Mouse (Mus musculus) NIH3T3 (cell line): ENCODE measurements around the gene Heatr6.

Experiments
- DNase-seq: peaks from one replicate; pipeline ENCODE4 v3.0.0-alpha.2; 2012; ENCODE audit warnings: low read depth

Heatr6 gene

DNA sequence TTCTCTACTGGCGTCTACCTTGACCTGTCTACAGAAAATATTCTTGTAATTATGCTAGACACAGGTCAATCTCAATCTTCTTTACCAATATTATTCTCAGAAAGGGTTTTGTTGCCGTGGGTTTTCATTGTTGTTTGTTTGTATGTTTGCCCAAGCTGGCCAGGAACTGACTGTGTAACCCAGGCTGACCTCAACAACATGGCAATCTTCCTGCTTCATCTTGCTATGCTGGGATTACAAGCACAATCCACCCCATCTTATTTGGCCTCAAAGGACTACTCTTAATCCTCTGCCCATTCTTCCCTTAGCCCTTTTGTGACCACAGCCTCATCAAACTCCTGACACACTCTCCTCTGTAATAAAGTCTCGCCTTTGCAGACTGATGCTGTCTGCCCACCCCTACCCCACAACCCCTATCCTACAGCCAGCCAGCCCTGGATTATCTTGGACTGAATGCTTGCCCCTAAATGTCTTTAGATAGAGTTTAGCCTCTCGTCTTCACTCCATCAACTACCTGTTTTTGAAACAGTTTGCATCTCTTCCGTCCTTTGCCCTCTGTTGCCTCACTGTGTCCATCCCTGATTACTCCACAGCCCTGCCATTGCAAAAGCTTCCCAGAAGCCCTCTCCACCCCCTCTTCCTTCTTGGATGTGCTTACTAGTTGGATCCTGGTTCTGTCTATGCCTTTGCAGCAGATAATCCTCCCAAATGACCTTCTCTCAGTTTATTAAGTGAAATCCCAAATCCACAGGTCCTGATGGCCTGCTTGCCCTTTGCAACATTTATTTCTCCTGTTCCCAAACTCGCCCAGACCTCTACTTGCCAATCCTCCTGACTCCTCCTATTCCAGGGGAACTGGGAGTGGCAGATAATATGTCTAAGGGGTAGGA lies 5.9 kb upstream of the Heatr6 start:
- DNase-seq, result no peak

DNA sequence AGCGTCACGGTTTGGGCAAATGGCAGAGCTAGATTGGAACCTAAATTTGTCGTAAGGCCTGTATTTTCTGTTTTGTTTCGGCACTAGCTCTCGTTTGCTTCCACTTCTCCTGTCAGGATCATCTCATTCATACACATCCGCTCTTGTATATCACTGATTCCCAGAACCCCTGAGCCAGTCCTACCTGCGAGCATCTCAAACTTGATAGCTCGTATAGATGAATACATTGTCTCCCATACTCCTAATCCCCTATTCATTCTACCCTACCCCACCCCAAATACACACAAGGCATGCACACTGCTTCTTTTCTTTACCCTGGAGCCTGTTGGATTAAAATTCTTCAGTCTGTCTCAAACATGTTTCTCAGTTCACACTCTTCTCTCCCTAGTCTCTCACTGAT lies 731 bp downstream of the Heatr6 start:
- DNase-seq, result no peak

DNA sequence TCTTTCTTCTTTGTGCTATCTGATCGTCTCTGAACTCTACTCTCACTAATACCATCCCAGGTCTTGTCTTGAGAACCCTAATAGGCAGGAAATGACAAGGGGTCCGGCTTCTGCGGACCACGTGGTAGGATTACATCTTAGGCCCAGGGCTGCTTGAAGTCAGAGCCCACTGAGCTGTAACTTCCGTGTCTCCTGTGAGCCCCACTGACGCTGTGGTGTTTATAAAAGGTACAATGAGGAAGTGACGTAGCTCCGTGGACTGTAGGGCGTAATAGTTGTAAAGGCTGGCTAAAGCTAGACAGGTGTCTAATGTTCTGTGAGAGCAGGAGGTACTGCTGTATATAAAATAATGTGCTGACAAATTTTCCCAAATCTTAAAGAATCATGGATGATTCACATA lies 13.8 kb downstream of the Heatr6 start:
- DNase-seq, result no peak

DNA sequence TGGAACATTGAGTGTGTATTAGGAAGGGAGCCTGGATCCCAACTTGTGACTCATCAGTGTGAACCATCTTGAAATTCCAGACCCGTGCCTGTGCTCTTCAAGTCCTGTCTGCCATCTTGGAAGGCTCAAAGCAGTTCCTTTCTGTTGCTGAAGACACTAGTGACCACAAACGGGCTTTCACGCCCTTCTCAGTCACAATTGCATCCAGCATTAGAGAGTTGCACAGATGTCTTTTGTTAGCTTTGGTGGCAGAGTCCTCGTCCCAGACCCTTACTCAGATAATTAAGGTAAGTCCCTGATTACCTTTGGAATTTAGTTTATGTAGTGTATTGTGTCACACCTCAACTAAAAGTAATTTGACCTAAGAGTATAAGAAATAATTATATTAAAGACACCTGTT lies 15.5 kb downstream of the Heatr6 start:
- no peak for DNase-seq

DNA sequence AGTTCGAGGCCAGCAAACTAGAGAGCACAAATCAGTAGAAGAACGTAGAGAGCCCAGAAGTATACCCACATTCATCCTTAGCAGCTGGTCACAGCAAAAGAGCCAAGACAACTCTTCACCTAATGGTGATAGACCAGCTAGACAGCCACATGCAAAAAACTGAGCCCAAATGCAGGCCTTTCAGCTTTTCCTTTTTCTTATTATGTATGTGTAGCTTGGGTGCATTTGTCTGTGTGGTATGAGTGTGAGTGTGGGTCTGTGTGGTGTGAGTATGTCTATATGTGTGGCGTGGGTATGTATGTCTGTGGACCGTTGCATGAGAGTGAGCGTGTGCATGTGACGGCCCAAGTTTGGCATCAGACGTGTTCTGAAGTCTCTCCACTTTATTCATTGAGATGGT lies 17.5 kb downstream of the Heatr6 start:
- DNase-seq, result no peak

DNA sequence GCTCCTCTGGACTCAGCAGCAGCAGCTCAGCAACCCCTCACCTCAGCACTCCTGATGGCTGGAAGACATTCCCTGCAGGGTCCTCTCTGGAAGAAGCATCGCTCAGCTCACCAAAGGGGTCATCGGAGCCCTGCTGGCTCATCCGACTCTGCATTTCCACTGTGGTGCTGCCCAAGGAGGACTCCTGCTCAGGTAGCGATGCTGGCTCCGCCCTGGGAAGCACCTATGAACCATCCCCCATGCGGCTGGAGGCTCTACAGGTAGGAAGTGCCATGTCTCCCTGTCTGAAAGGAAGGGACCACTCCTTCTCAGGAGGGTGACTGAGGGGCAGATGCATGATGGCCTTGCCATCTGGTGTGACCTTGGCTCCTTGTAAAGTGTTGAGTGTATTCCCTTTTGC lies 18.8 kb downstream of the Heatr6 start:
- no peak for DNase-seq

DNA sequence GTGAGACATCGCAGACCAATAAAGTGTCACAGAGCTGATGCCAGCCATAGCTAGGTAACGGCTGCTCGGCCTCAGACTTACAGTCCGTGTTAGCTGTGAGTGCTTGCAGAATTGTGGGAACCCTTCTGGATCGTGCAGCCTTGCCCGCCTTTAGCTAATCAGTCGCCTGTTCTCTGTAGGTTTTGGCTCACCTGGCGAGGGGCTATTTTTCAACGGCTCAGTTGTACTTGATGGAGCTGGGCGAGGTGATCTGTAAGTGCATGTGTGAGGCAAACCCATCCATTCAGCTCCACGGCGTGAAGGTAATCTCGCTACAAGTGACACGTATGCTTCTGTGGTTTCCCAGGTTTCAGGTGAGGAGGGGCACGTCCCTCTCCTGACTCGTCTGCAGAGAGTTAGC lies 20.2 kb downstream of the Heatr6 start:
- no peak for DNase-seq

DNA sequence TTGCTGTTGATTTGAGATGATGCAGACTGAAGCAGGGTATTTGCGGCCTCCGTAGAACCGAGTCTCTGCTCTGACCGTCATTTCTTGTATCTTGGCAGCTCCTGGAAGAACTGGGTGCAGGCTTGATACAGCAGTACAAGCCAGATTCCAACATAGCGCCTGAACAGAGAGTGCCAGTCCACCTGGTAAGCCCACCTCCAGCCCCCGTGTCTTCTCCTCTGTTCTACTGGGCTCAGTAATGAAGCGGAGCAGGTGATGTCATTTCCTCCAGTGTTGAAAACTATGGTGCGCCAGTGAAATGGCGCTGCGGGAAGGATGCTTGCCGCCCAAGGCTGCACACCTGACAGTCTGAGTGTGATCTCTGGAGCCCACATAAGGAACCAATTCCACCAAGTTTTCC lies 20.8 kb downstream of the Heatr6 start:
- no peak for DNase-seq

DNA sequence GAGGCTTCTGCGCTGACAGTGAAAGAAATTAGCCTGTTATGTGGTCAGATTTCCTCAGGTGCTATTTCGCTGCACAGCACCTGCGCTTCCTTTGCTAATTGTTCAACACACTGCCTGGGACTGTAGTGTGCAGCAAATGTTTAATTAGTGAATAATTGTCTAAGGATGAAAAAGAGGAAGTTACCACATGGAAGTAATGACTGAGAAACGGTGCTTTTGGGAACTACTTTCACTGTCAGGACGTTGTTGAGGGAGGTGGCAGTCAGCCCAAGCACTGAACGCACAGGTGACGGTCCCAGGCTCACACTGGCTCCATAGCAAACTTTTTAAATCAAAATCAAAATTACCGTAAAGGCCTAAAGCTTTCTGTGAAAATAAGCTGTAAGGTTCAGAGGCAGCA lies 23.3 kb downstream of the Heatr6 start:
- no peak for DNase-seq

DNA sequence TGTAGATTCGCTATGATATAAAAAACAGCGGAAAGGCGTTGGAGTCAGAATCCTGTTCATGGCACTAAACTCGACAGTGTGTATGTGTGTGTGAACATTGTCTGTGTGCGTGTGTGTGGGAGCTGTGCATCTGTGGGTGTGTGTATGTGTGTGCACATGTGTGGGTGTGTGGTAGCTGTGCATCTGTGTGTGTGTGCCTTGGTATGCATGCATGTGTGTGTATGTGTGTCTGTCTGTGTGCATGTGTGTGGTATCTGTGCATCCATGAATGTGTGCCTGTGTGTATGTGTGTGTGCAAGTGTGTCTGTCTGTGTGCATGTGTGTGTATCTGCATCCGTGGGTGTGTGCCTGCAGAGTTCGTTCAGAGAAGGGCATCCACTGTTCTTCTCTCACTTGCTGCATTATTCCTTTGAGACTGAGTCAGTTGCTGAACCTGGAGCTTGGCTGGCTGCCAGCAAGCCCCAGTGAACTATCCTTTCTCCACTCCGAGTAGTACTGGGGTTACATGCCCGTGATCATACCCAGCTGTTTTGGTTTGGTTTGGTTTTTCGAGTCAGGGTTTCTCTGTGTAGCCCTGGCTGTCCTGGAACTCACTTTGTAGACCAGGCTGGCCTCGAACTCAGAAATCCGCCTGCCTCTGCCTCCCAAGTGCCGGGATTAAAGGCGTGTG lies 30.6 kb downstream of the Heatr6 start:
- peak; percentile 80 for DNase-seq

DNA sequence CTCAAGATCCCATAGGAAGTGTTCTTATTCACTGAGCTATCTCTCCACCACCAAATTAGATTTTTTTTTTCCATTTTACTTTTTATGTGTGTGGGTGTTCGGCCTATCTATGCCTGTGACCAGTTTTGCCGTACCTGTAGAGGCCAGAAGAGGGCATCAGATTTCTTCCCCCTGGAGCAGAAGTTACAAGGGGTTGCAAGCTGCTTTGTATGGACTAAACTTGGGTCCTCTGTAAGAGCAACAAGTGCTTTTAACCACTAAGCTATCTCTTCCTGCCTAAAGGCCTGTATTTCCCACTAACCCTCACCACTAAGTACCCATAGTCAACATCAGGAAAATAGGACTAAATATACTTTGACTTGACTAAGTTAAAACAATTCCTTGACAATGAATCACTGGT lies 31.2 kb downstream of the Heatr6 start:
- DNase-seq, result peak; percentile 33

DNA sequence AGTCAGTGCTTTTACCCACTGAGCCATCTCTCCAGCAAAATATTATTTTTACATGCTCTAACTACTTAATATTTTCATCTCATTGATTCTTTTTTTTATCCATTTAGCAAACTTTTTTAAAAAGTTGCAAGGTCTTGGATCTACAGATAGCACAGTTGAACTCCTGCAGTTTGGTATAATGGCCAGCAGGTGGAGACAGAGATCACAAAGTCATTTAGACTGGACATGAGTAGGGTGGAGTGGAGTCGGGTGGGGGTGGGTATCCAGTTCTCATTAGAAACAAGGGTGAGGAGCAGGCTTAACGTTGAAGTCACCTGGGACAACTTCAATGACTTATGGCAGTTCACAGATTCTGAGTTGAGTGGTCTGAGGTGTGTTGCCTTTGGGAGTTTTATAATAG lies 31.9 kb downstream of the Heatr6 start:
- DNase-seq, result peak; percentile 91

DNA sequence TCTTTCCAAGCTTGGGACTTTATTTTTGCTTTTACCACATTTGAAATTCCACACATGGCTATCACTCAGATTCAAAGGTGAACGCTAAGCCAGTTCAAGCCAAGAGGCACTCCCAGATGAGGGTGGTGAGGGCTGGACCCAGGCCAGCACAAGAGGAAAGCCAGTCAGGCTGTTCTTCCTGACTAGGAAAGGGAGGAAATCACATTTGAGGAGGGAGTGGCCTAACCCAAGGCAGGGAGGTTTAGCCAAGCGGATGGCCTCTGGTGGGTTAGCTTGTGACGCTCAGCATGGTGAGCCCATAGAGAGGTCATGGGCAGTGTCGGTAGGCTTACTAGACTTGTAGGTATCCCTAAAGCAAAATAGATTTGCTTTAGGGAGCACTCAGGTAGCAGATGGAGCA lies 33.3 kb downstream of the Heatr6 start:
- DNase-seq, result no peak

DNA sequence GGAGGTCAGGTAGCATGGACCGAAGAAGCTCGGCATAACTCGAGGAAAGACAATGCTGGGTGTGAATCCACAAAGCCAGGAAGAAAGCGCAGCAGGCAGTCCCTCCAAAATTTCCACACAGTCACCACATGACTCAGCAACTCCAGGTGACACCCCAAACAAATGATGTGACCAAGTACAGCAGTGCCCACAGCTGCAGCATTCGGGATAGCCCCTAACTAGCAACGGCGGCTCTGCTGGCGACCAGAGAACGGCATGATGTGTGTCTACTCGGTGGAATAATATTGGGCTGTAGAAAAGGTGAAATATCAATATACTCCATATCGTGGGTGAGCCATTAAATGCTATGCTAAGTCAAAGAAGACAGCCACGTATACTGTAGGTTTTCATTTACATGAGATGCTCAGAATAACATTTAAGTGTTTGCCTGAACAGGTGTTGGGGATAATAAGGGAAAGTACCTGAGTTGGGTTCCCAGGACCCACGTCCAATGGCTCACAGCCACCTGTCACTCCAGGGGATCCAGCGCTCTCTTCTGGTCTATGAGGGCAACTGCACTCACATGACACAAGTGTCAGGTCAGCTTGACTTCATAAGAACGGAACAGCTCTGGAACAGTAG lies 34.0 kb downstream of the Heatr6 start:
- DNase-seq, result no peak

DNA sequence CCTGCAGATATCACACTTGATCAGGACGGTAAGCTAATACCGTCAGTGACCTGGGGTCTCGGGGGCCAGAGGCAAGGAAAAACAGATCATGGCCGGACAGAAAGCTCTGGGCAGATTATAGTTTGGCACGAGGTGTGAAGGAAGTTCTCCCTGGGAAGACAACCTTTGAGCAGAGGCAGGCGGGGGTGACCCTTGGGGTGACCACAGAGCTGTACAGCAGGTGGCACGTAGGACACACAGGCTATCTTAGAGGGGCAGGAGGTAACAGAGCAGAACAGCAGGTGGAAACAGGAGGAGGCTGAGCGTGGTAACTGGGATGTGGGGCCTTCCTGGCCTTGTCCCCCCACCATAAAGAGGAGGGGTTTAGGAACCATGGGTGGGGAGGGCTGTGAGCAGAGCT lies 34.8 kb downstream of the Heatr6 start:
- DNase-seq, result no peak

DNA sequence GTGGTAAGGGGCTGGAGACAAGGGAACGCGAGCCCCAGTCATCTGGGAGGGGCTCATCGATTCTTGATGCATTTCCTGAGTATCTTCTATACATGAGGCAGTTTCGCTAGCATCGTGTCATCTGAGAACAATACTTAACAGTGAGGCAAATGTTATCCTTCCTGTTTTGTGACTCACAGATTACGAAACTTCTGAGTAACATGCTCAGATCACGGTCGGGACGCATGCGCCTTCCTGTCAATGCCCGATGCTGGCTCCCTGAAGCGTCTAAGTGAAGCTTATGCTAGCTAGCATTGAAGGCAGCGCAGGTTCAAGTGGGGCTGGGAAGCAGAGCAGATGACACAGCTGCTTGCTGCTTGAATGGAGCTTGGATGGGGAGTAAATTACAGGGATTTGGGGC lies 35.8 kb downstream of the Heatr6 start:
- peak; percentile 95 for DNase-seq

DNA sequence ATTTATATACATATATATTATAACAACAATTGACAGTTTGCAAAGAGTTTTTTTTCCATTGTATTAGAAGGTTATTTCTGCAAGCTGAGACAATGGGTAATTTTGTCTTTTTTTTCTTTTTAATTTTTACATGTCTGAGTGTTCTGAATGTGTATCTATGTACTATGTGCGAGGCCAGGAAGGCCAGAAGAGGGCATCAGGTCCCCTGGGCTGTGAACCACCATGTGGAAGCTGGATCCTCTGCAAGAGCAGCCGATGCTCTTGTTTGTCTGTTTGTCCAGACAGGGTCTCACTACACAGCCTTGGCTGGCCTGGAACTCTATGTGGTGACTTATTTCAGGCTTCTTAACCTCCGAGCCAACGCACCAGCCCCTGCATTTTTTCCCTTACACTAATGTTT lies 37.6 kb downstream of the Heatr6 start:
- DNase-seq, result no peak

DNA sequence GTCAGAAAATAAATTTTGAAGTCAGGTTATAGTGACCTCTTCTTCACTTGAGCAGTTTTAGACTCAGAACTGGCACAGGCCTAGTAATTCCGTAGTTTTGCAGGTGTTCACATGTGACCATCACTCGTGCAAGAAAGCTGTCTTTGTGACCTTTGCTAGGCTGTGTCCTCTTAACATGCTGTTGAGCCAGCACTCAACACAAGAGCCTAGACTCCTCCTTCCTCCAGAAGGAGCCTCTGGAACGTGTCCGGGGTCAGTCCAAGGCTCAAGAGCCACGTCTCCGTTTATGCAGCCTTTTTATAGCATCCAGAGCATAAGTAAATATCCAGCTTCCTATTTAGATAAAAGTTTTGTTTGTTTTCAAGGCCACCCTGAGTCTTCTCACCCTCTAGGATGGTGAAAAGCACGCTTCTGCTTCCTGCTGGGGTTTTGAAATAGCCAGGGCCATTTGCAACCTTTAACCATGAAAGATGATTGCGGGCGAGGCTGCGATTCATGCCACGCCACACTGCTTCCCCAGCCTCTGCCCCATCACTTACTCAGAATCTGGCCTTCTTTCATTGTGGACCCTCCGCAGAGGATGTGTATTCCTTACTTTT lies 38.9 kb downstream of the Heatr6 start:
- DNase-seq, result no peak

DNA sequence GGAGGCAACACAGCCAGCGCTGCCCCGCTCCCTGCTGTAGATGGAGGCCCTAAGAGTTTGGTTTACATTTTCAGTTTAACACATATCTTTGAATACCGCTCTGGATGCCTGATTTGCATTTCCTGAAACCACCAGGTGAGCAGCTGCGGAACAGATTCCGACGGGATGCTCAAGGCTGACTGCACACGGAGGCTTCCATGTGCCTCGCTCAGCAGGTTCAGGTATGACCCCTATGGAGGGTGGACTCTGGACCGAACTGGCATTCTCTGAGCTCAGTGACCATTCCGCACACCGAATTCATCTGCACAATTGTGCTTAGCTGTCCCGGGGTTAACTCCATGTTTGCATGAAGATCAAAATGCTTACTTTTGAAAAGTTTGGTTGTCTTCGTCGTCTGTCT lies 39.8 kb downstream of the Heatr6 start:
- no peak for DNase-seq

DNA sequence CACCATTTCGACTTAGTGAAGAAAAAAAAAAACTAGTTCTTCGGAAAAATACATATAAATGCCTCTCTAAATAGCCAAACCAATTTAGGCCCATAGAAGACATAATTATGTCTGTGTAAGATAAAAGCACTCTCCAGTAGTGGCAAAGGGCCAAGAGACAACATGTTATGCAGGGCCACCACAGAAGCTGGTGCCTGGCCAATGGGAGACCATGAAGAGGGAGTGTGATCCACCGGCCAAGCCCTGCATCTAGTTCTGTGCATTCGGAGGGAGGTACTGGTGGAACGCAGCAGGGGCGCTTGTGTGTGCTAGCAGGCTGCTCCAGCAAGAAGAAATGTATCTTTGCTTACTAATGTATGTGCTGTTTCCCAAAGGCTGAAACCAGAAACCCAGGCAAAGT lies 42.6 kb downstream of the Heatr6 start:
- no peak for DNase-seq

DNA sequence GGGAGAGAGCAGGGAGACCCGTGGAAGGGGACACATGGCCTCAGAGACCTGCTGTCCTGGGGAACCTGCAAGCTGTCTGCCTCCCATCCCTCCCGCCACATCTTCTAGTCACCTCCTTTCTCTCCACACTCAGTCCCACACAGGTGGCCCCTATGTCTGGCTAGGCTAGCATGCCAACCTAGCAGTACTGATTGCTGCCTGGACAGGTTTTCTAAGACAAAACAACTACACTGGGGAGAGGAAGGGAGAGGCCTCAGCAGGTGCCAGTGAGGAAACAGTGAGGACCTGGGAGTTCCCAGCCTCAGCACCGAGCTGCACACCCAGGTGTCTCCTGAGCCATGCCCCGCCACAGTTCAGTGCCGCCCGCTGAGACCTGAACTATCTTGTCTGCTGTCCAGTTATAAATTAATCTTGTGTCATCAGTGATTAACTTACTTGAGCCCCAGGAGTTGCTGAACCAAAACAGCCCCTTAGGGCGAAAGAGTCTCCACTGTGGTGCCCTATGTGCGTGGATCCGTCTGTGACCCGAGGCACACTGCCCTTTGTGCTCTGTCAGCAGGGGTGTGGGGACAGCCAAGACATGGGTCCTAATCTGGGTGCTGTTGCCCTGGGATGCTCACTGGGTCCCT lies 43.6 kb downstream of the Heatr6 start:
- no peak for DNase-seq

DNA sequence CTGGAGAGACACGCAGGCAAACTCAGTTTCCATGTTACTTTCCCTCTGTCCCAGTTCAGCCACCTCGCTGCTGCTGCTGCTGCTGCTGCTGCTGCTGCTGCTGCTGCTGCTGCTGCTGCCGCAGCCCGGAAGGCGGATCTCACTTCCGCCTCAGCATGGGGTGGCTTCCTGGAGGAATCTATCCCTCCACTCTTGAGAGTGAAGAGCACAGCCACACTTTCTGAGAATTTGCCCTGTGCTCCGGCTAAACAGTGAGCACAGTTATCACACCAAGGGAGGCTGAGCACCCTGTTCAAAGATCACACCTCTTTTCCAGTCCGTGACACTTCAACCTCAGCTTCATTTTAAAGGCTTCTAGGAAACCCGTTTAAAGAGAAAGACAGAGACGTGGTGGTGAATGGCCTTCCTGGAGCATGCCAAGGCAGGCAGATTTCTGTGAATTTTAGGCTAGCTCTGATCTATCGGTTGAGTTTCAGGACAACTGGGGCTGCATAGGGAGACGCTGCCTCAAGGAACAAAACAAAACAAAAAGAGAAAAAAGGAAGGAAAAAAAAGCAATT lies 46.5 kb downstream of the Heatr6 start:
- no peak for DNase-seq
